Mouse (Mus musculus): ENCODE results near the gene Pkdcc. TPM values are rescaled to one million over a fixed set of nuclear protein-coding genes. Genes with fewer than 3 reads are reported as not detected.

Pkdcc gene
- total RNA-seq (2023) = 1 to 10 TPM in 1 of 2 experiments, under 1 TPM in 1; 0.99 to 1.0 TPM

GRCm38 (mm10) chr17:83214674-83215528 is at the start of gene Pkdcc:
TSS of gene Pkdcc (plus strand) at chr17:83215292.

Other genes starting within 250 kb of the Pkdcc start
- gene Eml4, start 135.6 kb downstream of the Pkdcc start, total RNA-seq (2023) = 10 to 100 TPM; 38.3 to 40.9 TPM